Mouse (Mus musculus) frontal cortex, postnatal 36 days (tissue): Measurements from ENCODE around the gene Pnpla5.
"Not testable (repeated sequence)": the region's sequence is repeated elsewhere in the genome, so short reads cannot be mapped to it uniquely, and the experiment has no call there.

ENCODE experiments used
- DNase-seq, 2 experiments: peaks; one replicate each; pipeline ENCODE4 v3.0.0; 2022; ENCODE audit warnings: low spot score in 2 of 2

Gene Pnpla5

GRCm38 (mm10) chr15:84116466-84116865 lies 6.5 kb downstream of the Pnpla5 start:
- DNase-seq: no peak

- DNase-seq: no peak
These were observed 7.2 kb downstream of the Pnpla5 start for GRCm38 (mm10) chr15:84115727-84116126.

GRCm38 (mm10) chr15:84113873-84114272 lies 9.1 kb downstream of the Pnpla5 start:
- DNase-seq: no peak

- DNase-seq: no peak
These were observed 14.1 kb downstream of the Pnpla5 start for GRCm38 (mm10) chr15:84108899-84109298.

GRCm38 (mm10) chr15:84105924-84106500 lies 17.0 kb downstream of the Pnpla5 start:
- no peak for DNase-seq

- DNase-seq: peak; percentile 67 to 68
These were observed 17.7 kb downstream of the Pnpla5 start, which contains the start of gene Sult4a1 for GRCm38 (mm10) chr15:84105105-84105923. Sult4a1 (minus strand) TSS chr15:84105754.

GRCm38 (mm10) chr15:84104626-84105025 lies 18.3 kb downstream of the Pnpla5 start:
- DNase-seq: no peak

- DNase-seq: not testable (repeated sequence)
These were observed 25.4 kb downstream of the Pnpla5 start for GRCm38 (mm10) chr15:84097536-84097935.

GRCm38 (mm10) chr15:84096051-84096450 lies 26.9 kb downstream of the Pnpla5 start:
- no peak for DNase-seq

- DNase-seq: no peak
These were observed 28.1 kb downstream of the Pnpla5 start for GRCm38 (mm10) chr15:84094921-84095320.

GRCm38 (mm10) chr15:84086775-84087174 lies 36.2 kb downstream of the Pnpla5 start:
- no peak for DNase-seq

GRCm38 (mm10) chr15:84086364-84086763 lies 36.6 kb downstream of the Pnpla5 start:
- no peak for DNase-seq

GRCm38 (mm10) chr15:84080069-84080468 lies 42.9 kb downstream of the Pnpla5 start:
- DNase-seq: no peak

- peak; percentile 66 to 73 for DNase-seq
These were observed 43.5 kb downstream of the Pnpla5 start for GRCm38 (mm10) chr15:84079519-84079918.

- DNase-seq: peak in 1 of 2 experiments; percentile 70
These were observed 44.3 kb downstream of the Pnpla5 start for GRCm38 (mm10) chr15:84078667-84079066.

- DNase-seq: no peak
These were observed 45.8 kb downstream of the Pnpla5 start for GRCm38 (mm10) chr15:84077151-84077550.

GRCm38 (mm10) chr15:84074705-84075185 lies 48.2 kb downstream of the Pnpla5 start:
- DNase-seq: no peak

- peak; percentile 76 for DNase-seq
These were observed 48.9 kb downstream of the Pnpla5 start for GRCm38 (mm10) chr15:84073911-84074704.

- DNase-seq: no peak
These were observed 49.9 kb downstream of the Pnpla5 start for GRCm38 (mm10) chr15:84073058-84073457.

- DNase-seq: peak; percentile 90 to 95
These were observed 50.7 kb downstream of the Pnpla5 start for GRCm38 (mm10) chr15:84072226-84072625.

- DNase-seq: no peak
These were observed 52.8 kb downstream of the Pnpla5 start for GRCm38 (mm10) chr15:84070116-84070676.
